Mouse (Mus musculus) hindbrain, embryonic 11.5 days (tissue): Measurements from ENCODE around the gene Vinac1. TPM values are rescaled to one million over a fixed set of nuclear protein-coding genes. Genes with fewer than 3 reads are reported as not detected.

Experiments
- ATAC-seq: fragments of 200-750 bp; cut with Nextera tagmentation; 2 replicates; pipeline ENCODE4 v1.8.0; 2017; ENCODE audit warnings: mild to moderate bottlenecking, moderate TSS enrichment, moderate library complexity; ENCODE audit not compliant: low FRiP score
- DNase-seq: peaks from one replicate; pipeline ENCODE4 v3.0.0-alpha.2; 2015; ENCODE audit warnings: low spot score
- H3K27ac ChIP-seq: fragments of 300-500 bp; sonication (generic); 2 replicates; pipeline ENCODE4 v1.5.1; 2014; ENCODE audit warnings: mild to moderate bottlenecking, low read depth, low read length
- H3K27me3 ChIP-seq: fragments of 300-500 bp; sonication (generic); 2 replicates; pipeline ENCODE4 v1.6.1; 2014; ENCODE audit warnings: mild to moderate bottlenecking, low read length, moderate library complexity, mixed read lengths; ENCODE audit not compliant: control insufficient read depth, insufficient read depth
- H3K36me3 ChIP-seq: fragments of 300-500 bp; sonication (generic); 2 replicates; pipeline ENCODE4 v1.6.1; 2014; ENCODE audit warnings: mild to moderate bottlenecking, low read length, moderate library complexity, mixed read lengths; ENCODE audit not compliant: control insufficient read depth, insufficient read depth
- H3K4me1 ChIP-seq: fragments of 300-500 bp; sonication (generic); replicated peaks from 2 replicates; pipeline ENCODE4 v1.6.1; 2014; ENCODE audit warnings: low read length, mixed read lengths; ENCODE audit not compliant: control insufficient read depth, insufficient read depth
- H3K4me2 ChIP-seq: fragments of 300-500 bp; sonication (generic); replicated peaks from 2 replicates; pipeline ENCODE4 v1.6.1; 2014; ENCODE audit warnings: mild to moderate bottlenecking, low read depth, low read length
- H3K4me3 ChIP-seq: fragments of 300-500 bp; sonication (generic); 2 replicates; pipeline ENCODE4 v1.5.1; 2014; ENCODE audit warnings: low read depth, low read length
- H3K9ac ChIP-seq: fragments of 300-500 bp; sonication (generic); 2 replicates; pipeline ENCODE4 v1.6.1; 2014; ENCODE audit warnings: low read depth, low read length
- H3K9me3 ChIP-seq: fragments of 300-500 bp; sonication (generic); 2 replicates; pipeline ENCODE4 v1.6.1; 2016; ENCODE audit warnings: low read length; ENCODE audit not compliant: control insufficient read depth
- WGBS: fragments of 180-500 bp; shearing (Covaris S2); extraction: QIAGEN DNeasy Blood & Tissue Kit; methylation state at CpG from one replicate; pipeline ENCODE4 v1.1.7; 2014; 5-methylcytosine and 5-hydroxymethylcytosine counted together
- polyA plus RNA-seq: library from polyadenylated mRNA; unstranded; fragments of >200 nt; fragmentation: Nextera tagmentation; extraction: Ambion mirVana; gene quantifications from 2 replicates; pipeline ENCODE4 v1.2.1, GENCODE M21; 2014

Gene Vinac1
- polyA plus RNA-seq, 1 experiment from 2014 or later: 0.12 TPM

DNA sequence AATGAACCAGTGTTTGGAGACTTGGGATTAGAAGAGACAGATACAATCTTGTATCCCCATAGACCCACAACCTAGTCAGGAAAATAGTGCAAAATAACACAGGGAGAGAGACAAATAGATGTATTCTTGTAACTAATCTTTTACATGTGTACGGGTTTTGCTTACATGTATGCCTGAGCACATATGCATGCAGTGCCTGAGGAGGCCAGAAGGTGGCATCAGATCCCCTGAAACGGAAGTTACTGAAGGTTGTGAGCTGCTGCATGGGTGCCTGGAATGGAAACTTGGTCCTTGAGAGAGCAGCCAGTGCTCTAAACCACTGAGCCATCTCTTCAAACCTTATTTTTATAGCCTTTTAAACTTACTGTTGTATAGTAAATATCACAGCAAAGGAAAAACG is 30.3 kb upstream of the Vinac1 start:
- Histone ChIP-seq H3K27me3 (no peaks in the 10 kb centered on the region), H3K9me3 (no peaks in the 10 kb centered on the region), H3K4me2 (no peak overlapping the region), H3K4me3 (no peak overlapping the region), H3K4me1 (no peaks in the 10 kb centered on the region), H3K27ac (no peak overlapping the region), H3K9ac (no peak overlapping the region), H3K36me3 (0 out of 2 replicates have a peak, but pooled peaks cover 2% of the 10 kb centered on the region)
- 82% methylated on average over 3 of the region's 3 CpGs for WGBS
- DNase-seq: peak; percentile 47
- ATAC-seq: no peak

DNA sequence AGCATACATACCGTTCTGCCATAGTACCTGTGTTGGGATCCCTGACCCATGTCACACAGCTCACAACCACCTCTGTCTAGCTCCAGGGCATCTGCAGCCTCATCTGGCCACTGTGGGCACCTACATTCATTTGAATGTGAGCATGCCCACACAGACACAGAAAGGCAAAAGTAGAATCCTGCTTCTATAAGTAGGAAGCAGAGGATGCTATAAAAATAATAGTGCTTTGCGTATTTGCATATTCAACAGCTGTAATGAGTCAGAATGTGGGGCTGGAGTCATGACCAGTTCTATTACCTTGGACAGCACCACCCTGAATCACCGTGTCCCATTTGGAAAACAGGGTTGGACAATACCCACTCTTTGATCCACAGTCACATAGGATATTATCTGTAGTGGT is 22.3 kb upstream of the Vinac1 start:
- no peak overlapping the region for H3K4me3 ChIP-seq
- 87% methylated on average over 3 of the region's 3 CpGs for WGBS
- no peaks in the 10 kb centered on the region; the same call in none of the 2 replicates for H3K4me1 ChIP-seq
- no peak for DNase-seq
- no peak overlapping the region for H3K27ac ChIP-seq
- ATAC-seq: no peak
- H3K27me3 ChIP-seq: no peaks in the 10 kb centered on the region
- H3K36me3 ChIP-seq: no peaks in the 10 kb centered on the region
- no peak overlapping the region for H3K4me2 ChIP-seq
- H3K9ac ChIP-seq: no peak overlapping the region
- H3K9me3 ChIP-seq: no peaks in the 10 kb centered on the region

DNA sequence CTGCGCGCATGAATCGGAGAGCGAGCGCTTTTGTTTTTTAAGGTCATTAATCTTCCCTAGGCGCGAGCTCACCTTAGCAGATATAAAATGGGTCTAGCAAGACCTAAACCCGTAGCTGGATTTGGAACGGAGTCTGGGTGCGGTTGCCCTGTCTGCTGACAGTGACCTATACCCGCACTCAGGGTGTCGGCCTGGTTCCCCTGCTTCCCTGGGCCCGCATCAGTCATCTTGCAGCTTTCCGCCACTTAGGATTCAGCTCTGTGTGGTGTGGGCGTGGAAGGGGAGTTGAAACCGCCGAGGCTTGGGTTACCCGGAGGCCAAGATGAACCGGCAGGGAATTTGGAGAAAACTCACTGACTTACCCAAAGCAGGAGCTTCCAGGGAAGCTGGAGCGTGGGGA is 18.4 kb upstream of the Vinac1 start:
- H3K9ac ChIP-seq: peak overlapping the region; percentile 66
- H3K4me2 ChIP-seq: peak overlapping the region; percentile 71
- peak; percentile 76 for ATAC-seq
- H3K27me3 ChIP-seq: no peaks in the 10 kb centered on the region
- DNase-seq: peak; percentile 71
- H3K27ac ChIP-seq: peak overlapping the region; percentile 63; the same call in 1 of the 2 replicates
- no peaks in the 10 kb centered on the region for H3K9me3 ChIP-seq
- peak overlapping the region; percentile 61 for H3K4me3 ChIP-seq
- under 1% methylated on average over 20 of the region's 20 CpGs for WGBS
- H3K4me1 ChIP-seq: no peaks in the 10 kb centered on the region; the same call in none of the 2 replicates
- no peaks in the 10 kb centered on the region for H3K36me3 ChIP-seq

DNA sequence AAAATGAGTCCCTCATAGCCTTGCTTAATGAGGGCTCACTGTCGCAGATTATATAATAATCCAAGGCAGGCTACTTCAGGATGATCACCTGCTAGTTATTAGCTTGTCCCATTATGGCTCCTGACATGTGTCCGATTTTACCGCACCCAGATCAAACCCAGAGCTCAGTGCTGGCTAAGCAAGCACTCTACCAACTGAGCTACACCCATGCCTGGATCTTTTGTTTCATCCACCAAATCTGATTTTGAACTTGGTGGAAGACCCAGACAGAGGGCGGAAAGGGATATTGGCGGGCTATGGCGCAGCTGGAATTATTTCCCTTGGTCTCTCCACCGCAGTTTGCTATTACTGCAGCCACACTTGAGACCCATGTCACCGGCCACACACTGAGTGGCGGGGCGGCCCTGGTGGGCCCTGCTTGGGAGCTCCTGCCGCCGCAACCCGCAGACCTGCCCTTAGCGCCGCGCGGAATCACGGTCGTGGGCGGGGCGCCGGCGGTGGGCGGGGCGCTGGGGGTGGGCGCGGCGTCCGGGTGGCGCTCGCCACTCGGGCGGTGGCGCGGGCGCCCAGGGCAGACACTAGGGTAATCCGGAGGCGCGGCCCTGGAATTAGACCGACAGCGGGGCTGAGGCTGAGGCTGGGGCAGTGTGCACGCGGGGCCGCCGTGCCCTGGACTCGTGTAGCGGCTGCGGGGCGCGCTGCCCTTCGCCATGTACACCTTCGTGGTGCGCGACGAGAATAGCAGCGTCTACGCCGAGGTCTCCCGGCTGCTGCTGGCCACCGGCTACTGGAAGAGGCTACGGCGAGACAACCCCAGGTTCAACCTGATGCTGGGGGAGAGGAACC is 17.7 kb upstream of the Vinac1 start, which contains the start of gene Ttl:
Gene Ttl (plus strand): TSS at position 506 of the 846 bp plus-strand sequence.
- H3K4me2 ChIP-seq: peak within 1 kb of the TSS; percentile 71
- ATAC-seq: peak; percentile 96
- H3K4me3 ChIP-seq: peak within 1 kb of the TSS; percentile 61
- no peaks in the 10 kb centered on the region for H3K36me3 ChIP-seq
- DNase-seq: peak; percentile 89
- H3K27me3 ChIP-seq: no peaks in the 10 kb centered on the region
- H3K27ac ChIP-seq: peak within 1 kb of the TSS; percentile 63
- H3K4me1 ChIP-seq: no peaks in the 10 kb centered on the region; the same call in none of the 2 replicates
- H3K9ac ChIP-seq: peak within 1 kb of the TSS; percentile 66
- H3K9me3 ChIP-seq: no peaks in the 10 kb centered on the region
- 1% methylated on average over 58 of the region's 62 CpGs for WGBS

DNA sequence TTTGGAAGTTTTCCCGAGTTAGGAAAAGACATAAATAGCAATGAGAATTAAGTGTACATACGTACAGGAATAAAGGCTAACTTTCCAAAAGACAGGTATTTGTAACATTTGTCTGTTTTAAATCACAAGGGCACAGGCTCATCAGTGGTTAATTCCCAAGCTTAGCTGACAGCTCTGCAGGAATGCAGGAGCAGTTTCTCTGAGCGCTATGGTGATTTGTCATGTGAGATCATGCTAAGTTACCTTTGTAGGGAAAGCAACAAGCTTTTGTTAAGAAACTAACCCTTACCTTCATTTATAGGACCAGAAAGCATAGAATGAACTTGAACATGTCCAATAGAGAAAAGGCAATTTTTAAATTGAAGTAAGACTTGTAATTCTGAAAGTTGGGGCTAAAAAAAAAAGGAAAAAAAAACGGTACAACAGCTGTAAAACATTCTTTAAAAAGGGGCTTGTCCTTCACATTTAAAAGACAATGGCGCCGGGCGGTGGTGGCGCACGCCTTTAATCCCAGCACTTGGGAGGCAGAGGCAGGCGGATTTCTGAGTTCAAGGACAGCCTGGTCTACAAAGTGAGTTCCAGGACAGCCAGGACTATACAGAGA is 13.6 kb upstream of the Vinac1 start:
- no peak overlapping the region for H3K27ac ChIP-seq
- WGBS: 84% methylated on average over 10 of the region's 10 CpGs
- H3K4me3 ChIP-seq: no peak overlapping the region
- H3K9ac ChIP-seq: no peak overlapping the region
- no peaks in the 10 kb centered on the region for H3K9me3 ChIP-seq
- ATAC-seq: no peak
- no peaks in the 10 kb centered on the region for H3K27me3 ChIP-seq
- H3K36me3 ChIP-seq: no peaks in the 10 kb centered on the region
- H3K4me1 ChIP-seq: no peaks in the 10 kb centered on the region; the same call in 1 of the 2 replicates
- no peak for DNase-seq
- no peak overlapping the region for H3K4me2 ChIP-seq

DNA sequence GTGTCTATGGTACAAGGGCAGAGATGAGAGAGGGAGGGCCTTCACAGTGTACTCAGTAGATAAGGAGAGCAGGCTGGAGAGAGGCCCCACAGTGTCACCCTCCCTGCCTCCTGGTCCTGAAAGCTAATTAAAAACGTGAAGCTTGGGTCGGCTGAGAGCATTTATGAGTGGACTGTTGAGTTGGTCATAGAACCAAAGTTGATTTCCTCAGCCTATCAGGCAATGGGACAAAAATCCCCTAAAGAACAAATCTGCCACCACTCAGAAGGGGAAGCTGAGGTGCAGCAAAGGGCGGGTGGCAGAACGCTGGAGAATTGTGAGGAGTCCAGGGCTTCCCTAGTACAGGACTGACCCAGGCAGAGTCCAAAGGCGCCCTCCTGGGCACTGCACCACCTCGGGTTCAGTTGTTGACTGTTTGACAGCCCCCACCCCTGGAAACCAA is 10.0 kb upstream of the Vinac1 start:
- Histone ChIP-seq H3K9ac (no peak overlapping the region), H3K27ac (no peak overlapping the region), H3K4me1 (no peaks in the 10 kb centered on the region)

DNA sequence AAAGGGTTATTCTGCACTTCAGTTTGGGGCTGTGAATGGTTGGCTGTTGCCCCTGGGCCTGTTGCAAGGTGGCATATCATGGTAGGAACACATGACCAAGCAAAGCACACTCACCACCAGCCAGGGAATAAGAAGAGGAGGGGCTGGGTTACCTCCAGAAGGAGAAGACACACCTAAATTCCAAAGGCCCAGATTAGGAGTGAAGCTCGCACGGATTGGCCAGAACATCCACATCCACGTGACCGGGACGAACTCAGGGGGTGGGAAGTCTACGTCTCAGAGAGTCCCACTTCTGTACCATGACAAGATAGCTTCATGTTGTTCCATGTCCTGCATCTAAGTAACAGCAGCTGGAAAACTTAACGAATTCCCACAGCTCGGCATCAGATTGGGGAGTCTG is 9.3 kb upstream of the Vinac1 start:
- Histone ChIP-seq H3K4me3 (no peak overlapping the region), H3K9ac (no peak overlapping the region), H3K9me3 (no peaks in the 10 kb centered on the region), H3K27me3 (no peaks in the 10 kb centered on the region), H3K4me2 (no peak overlapping the region), H3K4me1 (no peaks in the 10 kb centered on the region), H3K27ac (no peak overlapping the region), H3K36me3 (no peaks in the 10 kb centered on the region)
- WGBS: 97% methylated on average over 8 of the region's 8 CpGs
- ATAC-seq (no peak), DNase-seq (no peak)

More for the DNA sequence above, 10.0 kb upstream of the Vinac1 start:
- Histone ChIP-seq H3K4me2 (no peak overlapping the region), H3K9me3 (no peaks in the 10 kb centered on the region), H3K27me3 (no peaks in the 10 kb centered on the region), H3K4me3 (no peak overlapping the region), H3K36me3 (no peaks in the 10 kb centered on the region)
- no peak for ATAC-seq
- DNase-seq: no peak
- WGBS: 87% methylated on average over 6 of the region's 6 CpGs

DNA sequence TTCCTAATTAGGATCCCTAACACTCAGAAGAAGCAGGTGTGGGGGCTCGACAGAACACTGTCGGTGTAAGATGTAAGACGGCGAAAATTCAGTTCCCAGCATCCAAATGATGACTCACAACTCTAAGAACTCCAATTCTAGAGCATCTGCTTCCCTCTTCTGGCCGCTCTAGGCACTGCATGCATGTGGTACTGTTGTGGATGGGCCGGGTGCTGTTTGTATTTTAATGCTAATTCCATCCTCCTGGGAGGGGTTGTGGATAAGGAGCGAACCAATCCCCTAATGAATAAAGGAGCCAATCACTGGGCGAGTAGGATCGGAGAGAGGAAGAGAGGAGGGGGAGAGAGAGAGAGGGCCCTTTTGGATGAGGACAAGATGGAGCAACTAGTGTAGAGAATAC is 8.6 kb upstream of the Vinac1 start:
- H3K4me2 ChIP-seq: no peak overlapping the region
- H3K27me3 ChIP-seq: no peaks in the 10 kb centered on the region
- WGBS: 41% methylated on average over 9 of the region's 9 CpGs
- no peaks in the 10 kb centered on the region for H3K36me3 ChIP-seq
- H3K4me1 ChIP-seq: no peaks in the 10 kb centered on the region
- ATAC-seq (no peak), DNase-seq (peak; percentile 46)
- no peak overlapping the region for H3K9ac ChIP-seq
- no peak overlapping the region for H3K27ac ChIP-seq
- no peaks in the 10 kb centered on the region for H3K9me3 ChIP-seq
- no peak overlapping the region for H3K4me3 ChIP-seq
